Mouse (Mus musculus) G1E-ER4 (cell line): ENCODE measurements around the gene Tfrc. TPM values are rescaled to one million over a fixed set of nuclear protein-coding genes. Genes with fewer than 3 reads are reported as not detected.

Source experiments
- GATA1 ChIP-seq: IDR thresholded peaks from one replicate; pipeline ENCODE4 v1.8.0; 2012; ENCODE audit warnings: low read length, inconsistent platforms
- polyA plus RNA-seq: library from polyadenylated mRNA; stranded (reverse); fragments of >175 nt; gene quantifications from 2 replicates; pipeline ENCODE4 v1.2.3, GENCODE M21; 2012

Gene Tfrc
- polyA plus RNA-seq, 1 experiment, result 18.2 TPM

- TF ChIP-seq GATA1, result peak; percentile 54
These were observed 967 bp upstream of the Tfrc start for GRCm38 (mm10) chr16:32607562-32608343.

- TF ChIP-seq GATA1, result no peak
These were observed 392 bp upstream of the Tfrc start for GRCm38 (mm10) chr16:32608344-32608711.

GRCm38 (mm10) chr16:32609401-32609779, 670 bp downstream of the Tfrc start:
- no peak for TF ChIP-seq GATA1

GRCm38 (mm10) chr16:32610460-32611255, 1.9 kb downstream of the Tfrc start:
- no peak for TF ChIP-seq GATA1

GRCm38 (mm10) chr16:32612052-32612451, 3.3 kb downstream of the Tfrc start:
- no peak for TF ChIP-seq GATA1

- no peak for TF ChIP-seq GATA1
These were observed 4.6 kb downstream of the Tfrc start for GRCm38 (mm10) chr16:32613269-32613834.

GRCm38 (mm10) chr16:32614047-32614446, 5.3 kb downstream of the Tfrc start:
- no peak for TF ChIP-seq GATA1

- no peak for TF ChIP-seq GATA1
These were observed 10.2 kb downstream of the Tfrc start for GRCm38 (mm10) chr16:32618946-32619345.

- no peak for TF ChIP-seq GATA1
These were observed 19.4 kb downstream of the Tfrc start for GRCm38 (mm10) chr16:32628140-32628539.

- no peak for TF ChIP-seq GATA1
These were observed 23.7 kb downstream of the Tfrc start for GRCm38 (mm10) chr16:32632328-32632824.

GRCm38 (mm10) chr16:32633486-32634012, 24.8 kb downstream of the Tfrc start:
- TF ChIP-seq GATA1, result no peak

- TF ChIP-seq GATA1, result no peak
These were observed 25.5 kb downstream of the Tfrc start for GRCm38 (mm10) chr16:32634183-32634582.

GRCm38 (mm10) chr16:32635314-32635713, 26.6 kb downstream of the Tfrc start:
- TF ChIP-seq GATA1, result no peak

- no peak for TF ChIP-seq GATA1
These were observed 27.6 kb downstream of the Tfrc start for GRCm38 (mm10) chr16:32636331-32636730.

GRCm38 (mm10) chr16:32636871-32637521, 28.3 kb downstream of the Tfrc start:
- no peak for TF ChIP-seq GATA1
